Mouse (Mus musculus): ENCODE measurements at regions not wholly inside any gene's neighbourhood (a gene's known extent, or its start where the extent isn't known, plus 50 kb on each side); places are given as distances from the start of the nearest gene placed in this dataset.
A peak's percentile ranks its signal among the peaks of the same experiment; 100 is the strongest.

DNA sequence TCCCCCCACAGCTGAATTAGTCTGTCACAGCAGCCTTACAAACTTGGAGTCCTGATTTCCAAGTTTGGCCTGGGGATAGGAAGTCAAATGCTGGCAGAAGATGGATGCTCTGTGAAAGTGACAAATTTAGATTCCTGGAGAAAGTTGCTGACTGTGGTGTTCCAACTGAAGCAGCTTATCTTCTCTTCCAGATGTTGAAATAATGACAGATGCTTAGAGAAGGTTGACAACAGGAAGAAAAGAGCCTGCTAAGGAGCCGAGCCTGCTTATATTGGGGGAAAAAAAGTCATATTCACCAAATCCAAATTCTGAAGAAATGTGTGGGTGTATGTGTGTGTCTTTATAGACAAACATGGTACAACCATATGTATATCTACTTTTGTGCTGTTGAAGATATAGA lies 1380.4 kb upstream of the Cdh8 start:
- DNase-seq: no peak

DNA sequence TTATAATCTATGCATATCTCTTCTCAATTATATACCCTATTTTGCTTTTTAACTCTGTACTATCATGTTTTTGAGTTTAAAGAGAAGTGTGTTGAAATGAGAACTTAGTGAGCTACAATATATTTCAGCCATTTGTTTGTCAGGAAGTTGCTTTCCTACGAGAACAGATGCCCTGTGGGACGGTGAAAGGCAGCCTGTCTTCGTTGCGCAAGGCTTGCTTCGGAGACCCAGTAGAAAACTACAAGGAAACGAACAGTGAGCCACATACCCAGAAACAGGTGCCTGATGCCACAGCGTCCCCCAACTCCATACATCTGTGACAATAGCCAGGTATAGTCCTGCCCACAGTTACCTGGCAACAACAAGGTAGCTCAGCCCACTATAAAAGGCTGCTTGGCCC lies 1377.7 kb upstream of the Cdh8 start:
- no peak for DNase-seq

DNA sequence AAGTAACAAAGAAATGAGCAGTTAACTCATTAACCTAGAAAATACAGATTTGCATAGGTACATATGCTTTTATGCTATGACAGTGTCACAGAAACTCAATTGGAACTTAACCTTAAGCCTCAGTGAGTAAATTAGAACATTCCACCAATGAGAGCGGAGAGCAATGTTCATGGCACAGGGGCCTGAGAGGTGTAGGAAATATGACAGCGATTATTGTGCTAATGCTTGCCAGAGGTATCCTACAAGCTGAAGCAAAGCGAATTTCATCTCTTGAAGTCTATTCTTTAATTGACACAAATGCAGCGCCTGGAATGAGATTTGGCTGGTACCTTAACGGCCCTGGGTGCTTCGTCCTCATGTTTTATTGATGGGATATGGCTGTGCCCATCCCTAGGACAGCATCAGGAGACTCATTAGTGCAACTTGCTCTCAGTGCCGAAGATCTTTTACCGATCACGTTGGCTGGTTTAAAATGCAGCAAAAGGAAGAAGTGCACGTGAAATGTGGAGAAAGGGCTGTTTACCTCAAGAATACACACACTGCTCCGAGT lies 1374.4 kb upstream of the Cdh8 start:
- DNase-seq: no peak

DNA sequence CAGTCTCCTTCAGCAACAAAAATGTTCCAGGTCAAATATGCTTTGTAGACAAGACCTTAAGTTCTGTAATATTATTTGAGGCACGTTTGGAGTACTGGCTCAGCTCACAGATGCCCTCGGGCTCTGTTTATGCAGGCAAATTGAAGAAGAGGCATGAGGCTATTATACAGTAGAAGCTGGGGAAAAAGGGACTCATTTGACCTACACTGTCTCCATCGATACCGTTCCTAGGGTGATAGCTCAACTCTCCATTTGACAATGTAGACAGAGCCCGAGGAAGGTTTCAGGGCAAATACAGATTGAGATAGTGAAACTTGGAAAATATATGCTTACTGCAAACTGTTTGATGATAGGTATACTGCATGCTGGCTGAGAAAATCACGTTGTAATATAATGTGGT lies 1371.9 kb upstream of the Cdh8 start:
- no peak for DNase-seq

DNA sequence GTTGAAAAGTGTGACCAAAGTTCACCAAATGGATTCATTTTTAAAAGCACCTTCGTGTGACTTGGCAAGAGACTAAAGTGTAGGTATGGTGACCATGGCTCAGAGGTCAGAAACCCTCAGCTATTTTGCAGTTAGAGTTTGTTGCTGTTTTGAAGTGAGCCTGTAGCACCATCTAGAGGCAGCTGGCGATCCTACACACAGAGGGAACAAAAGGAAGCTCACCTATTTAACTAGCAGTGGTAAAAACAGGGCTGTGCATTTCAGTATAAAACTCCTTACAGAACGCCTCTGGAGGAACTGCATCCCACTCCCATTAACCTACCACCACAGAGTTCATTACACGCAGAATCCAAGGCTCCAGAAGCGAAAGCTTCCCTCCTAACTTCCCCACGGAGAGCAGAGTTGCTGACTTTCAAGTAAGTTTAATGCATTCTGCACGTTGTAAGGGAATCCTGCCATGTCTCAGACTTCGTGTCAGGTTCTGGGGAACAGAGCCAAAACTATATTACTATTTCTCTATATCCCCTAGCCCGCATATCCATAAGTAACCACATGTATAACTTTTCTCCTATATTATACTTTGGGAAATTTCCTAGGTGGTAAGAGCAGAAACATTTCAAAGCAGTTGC lies 1356.6 kb upstream of the Cdh8 start:
- peak; percentile 11 for DNase-seq

DNA sequence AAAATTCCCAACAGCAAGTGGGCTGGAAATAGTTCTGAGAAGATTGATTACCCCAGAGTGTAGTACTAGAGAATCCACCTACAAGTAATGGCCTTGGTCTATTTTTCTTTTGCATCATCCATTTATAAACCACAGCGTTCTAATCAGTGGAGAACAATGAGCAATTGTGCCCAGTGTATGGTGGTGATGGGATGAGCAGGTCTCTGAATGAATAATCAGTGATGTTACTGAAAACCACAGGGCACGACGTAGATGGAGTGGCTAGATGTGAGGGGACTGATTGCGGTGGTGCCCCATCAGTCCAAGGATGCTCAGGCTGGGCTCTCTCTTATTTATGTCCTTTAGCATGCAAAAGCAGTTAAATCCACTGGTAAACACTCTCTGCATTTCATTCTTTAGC lies 1353.3 kb upstream of the Cdh8 start:
- DNase-seq: no peak

DNA sequence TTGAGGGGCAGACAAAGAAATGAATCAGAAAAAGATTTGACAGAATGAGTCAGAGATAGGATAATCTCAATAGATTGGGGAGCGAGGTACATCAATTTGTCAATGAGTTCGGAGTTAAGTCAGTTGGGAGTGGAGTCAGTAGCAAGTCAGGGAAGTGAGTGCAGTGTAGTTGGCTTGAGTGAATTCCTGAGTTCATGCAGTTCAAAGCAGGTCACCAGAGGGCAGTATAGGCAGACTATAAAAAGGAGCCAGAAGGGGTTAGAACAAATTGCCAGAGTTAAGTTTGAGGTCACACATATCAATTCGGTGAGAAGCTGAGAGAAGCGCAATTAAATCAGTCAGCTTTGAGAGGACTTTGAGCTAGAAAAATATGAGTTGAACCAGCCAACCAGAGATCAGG lies 1317.7 kb upstream of the Cdh8 start:
- no peak for DNase-seq

DNA sequence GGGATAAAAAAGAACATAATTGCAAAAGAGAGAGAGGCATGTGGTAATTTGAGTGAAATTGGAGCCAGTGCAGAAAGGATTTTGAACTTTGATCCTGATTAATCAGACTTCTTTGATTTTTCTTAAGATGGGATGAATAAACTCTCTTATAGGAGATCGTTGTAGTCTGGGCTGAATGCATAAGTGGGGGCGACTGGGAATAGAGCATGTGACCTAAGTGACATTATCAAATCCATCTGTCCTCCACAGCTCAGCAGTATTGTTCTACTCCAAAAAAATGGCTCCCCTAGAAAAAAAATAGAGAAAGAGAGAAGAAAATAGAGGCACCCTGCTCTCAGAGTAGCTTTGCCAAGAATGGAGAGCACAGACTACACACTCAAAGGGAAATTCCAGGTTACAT lies 1286.1 kb upstream of the Cdh8 start:
- no peak for DNase-seq

DNA sequence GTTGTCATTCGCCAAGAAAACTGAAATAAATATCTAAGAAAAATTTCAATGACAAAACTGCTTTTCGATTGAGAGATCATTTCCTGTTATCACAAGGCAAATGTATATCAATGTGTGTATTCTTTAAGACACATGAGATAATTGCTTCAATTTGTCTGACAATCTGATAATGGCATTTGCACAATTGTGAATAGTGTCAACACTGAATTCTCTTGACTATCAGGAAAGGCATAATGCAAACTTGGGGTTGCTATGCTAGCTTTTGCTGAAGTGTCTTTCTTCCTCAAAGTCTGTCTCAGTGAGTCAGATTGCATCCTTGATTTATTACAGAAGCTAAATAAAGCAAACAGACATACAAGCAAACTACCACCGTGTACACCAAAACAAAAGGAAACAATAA lies 1278.8 kb upstream of the Cdh8 start:
- DNase-seq: no peak

DNA sequence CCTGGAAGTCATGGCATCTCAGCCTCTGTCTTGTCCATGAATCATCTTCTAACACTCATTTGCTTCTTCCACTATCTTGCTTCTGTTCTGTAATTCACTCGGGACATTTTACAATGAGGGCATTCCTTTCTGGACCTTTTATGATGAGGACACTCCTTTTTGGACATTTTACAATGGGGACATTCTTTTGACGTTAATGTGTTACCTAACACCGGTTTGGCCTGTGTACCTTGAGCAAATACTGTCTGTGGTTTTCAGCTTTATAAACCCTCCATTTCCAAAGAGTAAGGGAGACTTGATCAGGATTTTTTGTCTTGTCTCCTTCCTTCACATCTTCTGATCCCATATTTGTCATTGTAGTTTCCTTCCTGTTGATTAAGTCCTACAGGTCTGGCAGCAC lies 1262.3 kb upstream of the Cdh8 start:
- no peak for DNase-seq
